Mouse (Mus musculus) liver, embryonic 14.5 days (tissue): ENCODE results near the gene Hist1h2bg.

Experiments used
- CTCF ChIP-seq: IDR thresholded peaks from 2 replicates; pipeline ENCODE4 v1.5.1; 2016; ENCODE audit warnings: antibody characterized with exemption, low read depth, control low read depth
- EP300 ChIP-seq: IDR thresholded peaks from 2 replicates; pipeline ENCODE4 v1.6.1; 2016; ENCODE audit warnings: antibody characterized with exemption, low read depth

DNA sequence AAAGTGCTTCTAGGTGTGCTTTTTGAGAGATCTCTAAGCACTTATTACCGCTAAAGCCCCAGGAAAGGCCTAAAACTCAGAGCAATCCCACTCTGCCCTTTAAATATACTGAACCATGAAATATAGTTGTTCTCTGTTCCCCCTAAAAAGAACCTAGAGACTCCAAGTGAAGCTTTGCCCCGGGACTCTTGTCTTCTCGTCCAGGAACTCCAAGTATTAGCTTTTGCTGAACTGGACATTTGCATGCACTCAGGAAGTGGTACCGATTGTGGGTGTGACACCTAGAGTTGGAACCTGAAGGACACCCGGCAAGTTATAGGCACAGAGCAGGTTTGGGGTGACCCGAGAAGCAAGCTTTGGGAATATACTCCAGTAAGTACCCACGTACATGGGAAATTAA, 20.0 kb downstream of the Hist1h2bg start:
- TF ChIP-seq CTCF, result no peak
- TF ChIP-seq EP300, result no peak
